Mouse (Mus musculus): ENCODE measurements at regions not wholly inside any gene's neighbourhood (a gene's known extent, or its start where the extent isn't known, plus 50 kb on each side); places are given as distances from the start of the nearest gene placed in this dataset.

DNA sequence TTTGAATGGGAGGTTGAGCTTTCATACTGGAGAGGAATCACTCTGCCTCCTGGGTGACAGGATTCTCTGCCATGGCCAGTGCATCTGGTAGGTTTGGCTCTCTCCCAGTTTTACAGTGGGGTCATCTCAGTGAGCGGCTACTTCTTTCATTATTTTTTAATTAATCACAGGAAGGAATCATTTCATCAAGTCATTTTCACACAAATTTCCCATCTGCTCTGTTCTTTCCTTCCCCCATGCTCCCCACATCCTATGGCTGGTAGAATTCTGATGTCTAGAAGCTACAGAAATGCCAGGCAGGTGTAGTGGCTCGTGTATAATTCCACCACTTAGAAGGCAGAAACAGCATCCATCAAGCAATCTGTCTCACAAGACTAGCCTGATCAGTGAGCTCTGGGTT lies 56.1 kb upstream of the Kctd3 start:
- Histone ChIP-seq H3K4me3 (ENCODE audit: insufficient read depth, low read depth, low read length) (no peak overlapping the region), H3K9ac (ENCODE audit: low read depth, low read length) (no peak overlapping the region), H3K4me1 (ENCODE audit: control insufficient read depth, insufficient read depth, low read length) (no peaks in the 10 kb centered on the region), H3K36me3 (ENCODE audit: control insufficient read depth, insufficient read depth, low read length) (no peaks in the 10 kb centered on the region), H3K27ac (replicated peaks; ENCODE audit: insufficient read depth, low read depth, low read length) (no peak overlapping the region), H3K27me3 (ENCODE audit: control insufficient read depth, insufficient read depth, low read length) (no peaks in the 10 kb centered on the region), H3K79me2 (ENCODE audit: control insufficient read depth, insufficient read depth, low read length) (no peaks in the 10 kb centered on the region)
- no peak for TF ChIP-seq POLR2A (IDR thresholded peaks at IDR 0.05; ENCODE audit: extremely low read depth, insufficient read depth, low read length)
- TF ChIP-seq CTCF (IDR thresholded peaks at IDR 0.05; ENCODE audit: low read depth, low read length) = no peak
- DNase-seq (ENCODE audit: extremely low read depth, low read depth, low spot score) = no peak
- 78% methylated on average over 2 of the region's 2 CpGs for WGBS

DNA sequence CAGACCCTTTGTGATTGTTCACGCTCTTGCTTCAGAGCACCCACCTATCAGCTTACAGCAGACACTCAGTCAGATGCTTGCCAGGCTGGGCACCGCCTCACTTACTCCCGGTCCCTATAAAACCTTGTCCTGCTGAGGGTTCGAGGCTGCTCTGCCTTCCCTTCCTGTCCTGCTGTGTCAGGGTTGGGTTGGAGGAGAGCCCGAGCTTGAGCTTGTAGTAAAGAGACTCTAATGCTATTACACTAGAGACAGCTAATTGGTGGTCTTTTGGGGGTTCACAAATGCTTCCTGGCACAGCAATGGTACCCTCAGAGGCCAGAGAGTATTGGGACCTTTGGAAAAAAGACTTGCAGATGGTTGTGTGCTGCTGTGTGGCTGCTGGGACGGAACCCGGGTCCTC lies 55.6 kb upstream of the Kctd3 start:
- no peak for DNase-seq (ENCODE audit: extremely low read depth, low read depth, low spot score)
- no peak overlapping the region for H3K9ac ChIP-seq (ENCODE audit: low read depth, low read length)
- no peak overlapping the region for H3K27ac ChIP-seq (replicated peaks; ENCODE audit: insufficient read depth, low read depth, low read length)
- TF ChIP-seq POLR2A (IDR thresholded peaks at IDR 0.05; ENCODE audit: extremely low read depth, insufficient read depth, low read length) = no peak
- no peaks in the 10 kb centered on the region for H3K79me2 ChIP-seq (ENCODE audit: control insufficient read depth, insufficient read depth, low read length)
- H3K36me3 ChIP-seq (ENCODE audit: control insufficient read depth, insufficient read depth, low read length) = no peaks in the 10 kb centered on the region
- 83% methylated on average over 7 of the region's 7 CpGs for WGBS
- H3K4me3 ChIP-seq (ENCODE audit: insufficient read depth, low read depth, low read length) = no peak overlapping the region
- no peaks in the 10 kb centered on the region for H3K4me1 ChIP-seq (ENCODE audit: control insufficient read depth, insufficient read depth, low read length)
- no peaks in the 10 kb centered on the region for H3K27me3 ChIP-seq (ENCODE audit: control insufficient read depth, insufficient read depth, low read length)
